Mouse (Mus musculus) granulocyte monocyte progenitor cell, adult 5-6 weeks (primary cell): ENCODE measurements around the gene Cpn1. TPM values are rescaled to one million over a fixed set of nuclear protein-coding genes. Genes with fewer than 3 reads are reported as not detected.
"Not testable (repeated sequence)": the region's sequence is repeated elsewhere in the genome, so short reads cannot be mapped to it uniquely, and the experiment has no call there.

Experiments used
- ATAC-seq: replicated peaks from 2 replicates; pipeline ENCODE4 v1.8.0; 2016; ENCODE audit warnings: mild to moderate bottlenecking, moderate TSS enrichment, inconsistent platforms; ENCODE audit not compliant: poor library complexity, severe bottlenecking
- total RNA-seq, 2 experiments: library from RNA; stranded (forward) in 1 of 2; stranded (reverse) in 1 of 2; fragments of 200-712, 200-1000 nt in 1 of 2; fragments of >200 nt in 1 of 2; fragmentation: Nextera tagmentation in 1 of 2; gene quantifications; 2 replicates each; pipeline ENCODE4 v1.2.3; 2014 to 2017

Cpn1 gene
- total RNA-seq, 2 experiments from 2014 or later = not detected

DNA sequence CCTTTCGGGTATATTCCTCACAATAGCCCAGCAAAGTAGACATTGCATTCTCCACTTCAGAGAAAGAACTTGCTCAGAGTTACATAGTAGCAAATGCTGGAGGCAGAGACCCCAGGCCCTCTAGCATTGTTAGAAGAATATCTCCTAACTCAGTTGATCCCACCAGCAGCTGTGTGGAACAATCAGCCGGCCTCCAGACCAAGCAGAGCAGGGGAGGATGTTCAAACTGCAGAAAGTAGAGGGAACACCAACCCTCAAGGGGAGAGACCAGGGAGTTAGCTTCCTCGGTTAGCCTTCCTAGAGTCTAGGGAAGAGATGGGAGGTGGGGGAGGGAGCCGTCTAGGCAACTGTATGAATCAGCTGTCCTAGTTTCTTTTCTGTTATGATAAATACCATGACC is 6.1 kb upstream of the Cpn1 start:
- no peak for ATAC-seq

DNA sequence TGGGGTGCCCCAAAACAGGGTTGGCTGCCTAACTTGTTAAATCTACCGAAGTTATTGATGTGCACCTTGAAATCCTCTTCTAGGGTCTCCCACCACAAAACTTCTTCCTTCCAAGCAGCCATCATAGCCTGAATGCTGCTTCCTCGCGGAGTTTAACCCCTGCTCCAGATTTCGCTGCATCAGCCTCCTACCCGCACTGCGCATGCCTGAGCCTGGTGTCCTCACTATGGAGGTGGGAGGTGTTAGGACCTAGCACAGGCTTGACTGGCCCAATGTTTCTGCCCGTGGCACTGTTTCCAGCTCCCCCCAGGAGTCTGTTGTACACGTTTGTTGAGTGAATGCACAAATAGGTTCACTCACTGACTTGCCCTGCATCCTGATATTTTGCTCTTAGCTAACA is 4.0 kb upstream of the Cpn1 start:
- no peak for ATAC-seq

DNA sequence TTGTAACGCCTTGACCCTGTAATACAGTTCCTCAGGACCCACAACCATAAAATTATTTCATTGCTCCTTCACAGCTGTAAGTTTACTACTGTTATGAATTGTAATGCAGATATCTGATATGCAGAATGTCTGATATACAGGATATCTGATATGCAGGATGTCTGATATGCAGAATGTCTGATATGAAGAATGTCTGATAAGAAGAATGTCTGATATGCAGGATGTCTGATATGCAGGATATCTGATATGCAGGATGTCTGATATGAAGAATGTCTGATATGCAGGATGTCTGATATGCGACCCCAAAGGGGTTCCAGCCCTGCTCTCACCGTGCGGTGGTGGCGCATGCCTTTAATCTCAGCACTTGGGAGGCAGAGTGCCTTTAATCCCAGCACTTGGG is 4.4 kb downstream of the Cpn1 start:
- ATAC-seq = no peak

DNA sequence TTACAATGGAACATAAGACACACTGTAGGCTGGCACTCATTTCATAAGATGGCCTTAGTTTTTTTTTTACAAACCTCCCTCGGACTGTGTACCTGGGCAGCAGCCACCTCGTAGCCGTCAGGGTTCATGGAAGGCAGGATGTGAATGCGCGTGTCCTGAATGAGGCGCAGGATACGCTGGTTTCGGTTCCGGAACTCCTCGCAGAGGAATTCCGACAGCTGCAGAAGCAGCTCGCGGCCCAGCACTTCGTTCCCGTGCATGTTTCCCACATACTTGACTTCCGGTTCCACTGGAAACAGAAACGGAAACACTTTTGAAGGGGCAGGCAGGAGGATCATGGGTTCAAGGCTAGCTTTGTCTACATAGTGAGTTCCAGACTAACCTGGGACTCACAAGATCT is 5.6 kb downstream of the Cpn1 start:
- no peak for ATAC-seq

DNA sequence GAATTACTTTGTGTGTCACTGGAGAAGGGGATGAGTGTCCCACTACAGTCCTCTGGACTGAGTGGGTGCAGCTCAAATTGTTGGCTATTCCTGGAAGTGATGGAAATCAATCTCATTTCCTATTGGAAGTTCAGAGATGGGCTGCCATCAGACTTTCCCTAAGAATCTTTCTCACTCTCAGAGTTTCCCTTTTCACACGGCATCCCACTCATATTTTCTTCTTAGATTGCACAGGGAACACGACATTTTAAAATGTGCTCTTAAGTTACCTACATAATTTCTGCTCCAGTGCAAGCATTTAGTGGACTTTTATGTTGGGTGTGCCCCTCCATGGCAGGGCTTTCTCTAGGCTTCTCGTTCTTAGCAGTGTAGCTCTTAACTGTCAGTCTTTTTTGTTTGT is 8.6 kb downstream of the Cpn1 start:
- no peak for ATAC-seq

DNA sequence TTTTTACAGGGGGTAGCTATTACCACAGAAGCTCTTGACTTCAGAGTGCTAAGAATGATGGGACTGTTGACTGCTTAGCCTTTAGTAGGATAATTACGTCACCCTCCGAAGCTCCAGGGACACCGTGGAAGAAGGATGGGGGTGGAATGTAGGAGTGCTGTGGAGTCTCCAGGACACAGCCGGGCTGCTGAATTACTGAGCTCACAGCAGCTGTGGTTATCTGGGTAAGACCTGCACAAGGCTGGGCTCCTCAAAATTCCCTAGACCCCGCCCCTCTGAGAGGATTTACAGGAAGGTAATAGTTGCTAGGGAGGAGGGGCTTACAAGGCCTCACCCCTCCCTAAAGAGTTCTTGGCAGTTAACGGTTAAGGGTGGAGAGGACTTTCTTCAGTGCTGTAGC is 9.7 kb downstream of the Cpn1 start:
- no peak for ATAC-seq

DNA sequence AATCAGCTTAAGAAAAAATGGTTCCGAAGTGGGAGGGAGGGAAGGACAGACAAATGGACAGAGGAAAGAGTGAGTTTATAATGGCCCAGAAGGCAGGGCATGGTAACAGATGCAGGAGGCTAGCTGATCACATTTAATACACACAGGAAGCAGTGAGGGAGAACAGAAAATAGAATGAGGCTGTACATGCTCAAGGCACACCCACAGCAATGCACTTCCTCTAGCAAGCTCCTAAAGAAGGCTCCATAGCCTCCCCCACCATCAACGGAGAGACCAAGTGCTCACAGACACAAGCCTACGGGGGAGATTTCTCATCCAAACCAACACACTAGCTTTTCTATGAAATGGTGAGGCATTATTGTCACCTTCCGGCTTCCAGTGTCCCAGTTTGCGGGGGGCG is 12.1 kb downstream of the Cpn1 start:
- ATAC-seq = peak; percentile 37; the same call in 1 of the 2 replicates

DNA sequence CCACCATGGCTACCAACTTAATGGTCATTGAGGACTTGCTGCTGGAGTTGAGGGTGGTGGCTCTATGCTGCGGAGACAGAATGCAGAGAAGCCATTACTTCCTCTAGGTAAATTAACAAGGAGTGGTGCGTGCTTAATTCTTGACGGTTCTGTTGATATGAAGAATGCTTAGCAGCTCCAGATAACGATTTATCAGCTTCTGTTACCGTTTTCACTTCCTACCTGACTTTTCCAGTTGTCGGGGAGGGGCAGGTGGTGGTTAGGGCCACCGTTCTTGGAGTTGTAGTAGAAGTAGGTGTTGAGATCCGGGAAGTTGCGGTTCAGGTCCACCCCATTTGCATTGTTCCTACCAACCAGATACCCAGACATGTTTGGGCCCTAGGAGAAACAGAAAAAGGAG is 12.6 kb downstream of the Cpn1 start:
- no peak for ATAC-seq

DNA sequence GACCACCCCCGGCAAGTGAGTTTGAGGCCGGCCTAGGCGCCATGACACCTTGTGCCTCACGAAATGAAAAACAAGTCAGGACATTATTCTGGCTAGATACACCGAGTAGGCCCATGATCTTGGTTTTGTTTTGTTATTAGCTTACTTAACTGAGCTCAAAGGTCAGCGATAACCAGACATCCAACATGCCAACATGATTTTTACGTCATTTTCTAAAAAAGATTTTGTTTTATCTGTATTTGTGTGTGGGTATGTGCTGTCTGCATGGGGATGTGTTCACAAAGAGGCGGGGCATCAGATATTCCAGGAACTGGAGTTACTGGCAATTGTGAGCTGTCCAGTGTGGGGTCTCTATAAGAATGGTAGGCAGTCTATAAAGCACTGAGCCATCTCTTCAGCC is 14.2 kb downstream of the Cpn1 start:
- ATAC-seq = no peak

DNA sequence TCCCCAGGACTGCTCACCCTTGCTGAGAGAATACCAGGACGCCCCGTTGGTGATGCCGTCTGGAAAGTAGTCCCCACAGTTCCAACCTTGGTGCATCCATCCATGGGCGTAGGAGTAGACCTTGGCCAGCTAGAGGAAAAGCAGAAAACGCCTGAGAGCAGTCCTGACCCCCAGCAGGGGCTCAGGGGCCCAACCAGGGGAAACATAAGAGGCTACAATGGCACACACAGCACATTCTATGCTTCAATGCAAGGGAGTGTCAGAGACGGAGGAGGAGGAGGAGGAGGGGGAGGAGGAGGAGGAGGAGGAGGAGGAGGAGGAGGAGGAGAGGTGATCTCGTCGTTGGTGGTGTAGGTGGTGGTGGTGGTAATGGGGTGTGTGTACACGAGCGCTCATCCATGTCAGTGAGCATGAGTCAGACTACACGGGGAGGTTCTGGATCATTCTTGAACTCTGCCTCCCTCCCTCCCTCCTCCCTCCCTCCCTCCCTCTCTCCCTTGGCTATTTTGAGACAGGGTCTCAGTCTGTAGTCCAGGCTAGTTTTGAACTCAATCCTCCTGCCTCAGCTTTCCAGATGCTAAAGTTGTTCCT is 17.8 kb downstream of the Cpn1 start:
- ATAC-seq = no peak

DNA sequence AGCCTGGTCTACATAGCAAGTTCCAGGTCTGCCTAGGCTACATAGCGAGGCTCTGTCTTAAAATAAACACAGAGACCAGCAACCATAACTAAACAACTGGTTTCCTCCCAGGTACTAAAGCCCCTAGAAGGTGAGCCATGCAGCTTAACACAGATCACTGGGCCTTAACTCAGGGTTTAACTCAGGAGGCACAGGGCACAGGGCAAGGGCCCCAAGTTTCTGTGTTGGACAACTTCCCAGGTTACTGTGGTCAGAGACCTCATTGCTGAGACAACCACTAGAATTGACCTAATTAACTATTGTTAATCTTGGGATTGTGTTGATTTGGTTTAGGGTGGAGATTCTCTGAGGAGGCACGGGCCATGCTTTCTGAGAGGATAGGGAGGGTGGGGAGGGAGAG is 19.9 kb downstream of the Cpn1 start:
- no peak for ATAC-seq

DNA sequence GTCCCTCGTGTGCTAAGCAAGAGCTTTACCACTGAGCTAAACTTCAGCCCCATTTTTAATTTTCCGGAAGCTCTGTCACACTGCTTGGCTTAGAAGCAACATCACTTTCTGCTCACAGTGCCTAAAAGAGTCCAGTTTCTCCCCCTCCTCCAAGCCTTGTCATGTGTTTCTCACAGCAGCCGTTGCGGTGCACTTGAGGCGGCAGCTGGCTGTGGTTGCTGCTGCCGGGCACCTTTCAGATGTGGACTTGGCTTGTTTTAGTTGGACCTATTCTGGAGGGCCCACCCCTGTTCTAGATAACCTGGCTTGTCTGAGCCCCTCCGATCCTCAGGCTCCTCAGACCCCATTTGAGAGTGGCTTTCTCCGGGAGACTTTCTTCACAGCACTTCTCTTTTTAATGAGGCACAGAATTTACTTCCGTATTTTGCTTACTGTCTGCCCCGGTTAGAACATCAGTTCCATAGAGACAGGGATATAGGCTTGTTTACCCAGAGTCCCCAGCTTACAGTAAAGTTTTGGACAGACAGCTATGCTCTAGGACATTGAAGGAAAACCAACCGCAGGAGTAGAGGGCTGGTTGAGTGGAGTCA is 20.8 kb downstream of the Cpn1 start:
- peak; percentile 83 for ATAC-seq

DNA sequence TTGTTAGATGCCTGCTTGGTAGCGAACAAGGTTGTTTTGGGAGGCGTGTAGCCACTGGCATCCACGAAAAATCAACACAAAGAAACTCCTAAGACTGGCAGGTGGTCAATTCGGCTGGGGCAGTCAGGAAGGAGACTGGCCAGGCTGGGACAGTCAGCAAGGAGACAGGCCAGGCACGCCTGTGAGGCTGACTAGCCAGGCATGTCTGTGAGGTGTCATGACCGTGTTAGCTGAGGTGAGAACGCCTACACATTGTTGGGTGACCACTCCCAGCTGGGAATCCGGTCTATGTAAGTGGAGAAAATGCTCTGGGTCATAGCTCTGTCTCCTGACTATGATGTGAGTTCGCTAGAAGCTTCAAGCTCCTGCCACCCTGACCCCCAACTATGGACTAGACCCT is 23.6 kb downstream of the Cpn1 start:
- no peak for ATAC-seq

DNA sequence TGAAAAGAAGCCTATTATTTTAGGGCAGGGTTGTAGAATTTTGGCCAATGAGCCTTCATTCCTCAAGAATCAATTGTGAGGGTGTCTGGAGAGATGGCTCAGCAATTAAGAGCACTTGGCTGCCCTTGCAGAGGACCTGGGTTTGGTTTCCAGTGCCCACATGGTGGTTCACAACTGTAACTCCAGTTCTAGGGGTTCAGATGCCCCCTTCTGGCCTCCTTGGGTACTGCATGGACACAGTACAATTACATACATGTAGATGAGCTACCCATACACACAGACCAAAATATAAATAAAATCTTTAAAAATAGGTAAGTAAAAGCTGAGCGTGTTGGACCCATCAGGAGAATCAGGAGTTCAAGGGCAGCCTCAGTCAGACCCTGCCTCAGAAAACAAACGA is 25.2 kb downstream of the Cpn1 start:
- ATAC-seq = no peak

DNA sequence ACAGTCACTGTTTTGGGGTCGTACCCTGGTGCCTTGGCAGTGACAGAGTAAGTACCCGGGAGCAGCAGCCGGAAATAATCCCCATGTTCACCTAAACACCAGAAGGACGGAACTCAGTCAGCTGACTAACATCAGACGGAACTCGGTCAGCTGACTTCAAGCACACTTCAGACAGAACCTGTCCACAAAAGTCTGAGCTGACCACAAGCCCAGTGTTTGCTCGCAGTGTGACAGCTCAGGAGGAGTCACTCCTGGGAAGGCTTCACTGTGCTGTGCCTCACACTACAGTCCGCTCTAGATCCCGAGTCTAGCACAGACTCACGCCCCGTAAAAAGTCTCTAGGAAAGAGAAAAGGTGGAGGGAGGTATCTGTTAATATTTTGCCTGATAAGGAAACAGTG is 26.3 kb downstream of the Cpn1 start:
- ATAC-seq = no peak

DNA sequence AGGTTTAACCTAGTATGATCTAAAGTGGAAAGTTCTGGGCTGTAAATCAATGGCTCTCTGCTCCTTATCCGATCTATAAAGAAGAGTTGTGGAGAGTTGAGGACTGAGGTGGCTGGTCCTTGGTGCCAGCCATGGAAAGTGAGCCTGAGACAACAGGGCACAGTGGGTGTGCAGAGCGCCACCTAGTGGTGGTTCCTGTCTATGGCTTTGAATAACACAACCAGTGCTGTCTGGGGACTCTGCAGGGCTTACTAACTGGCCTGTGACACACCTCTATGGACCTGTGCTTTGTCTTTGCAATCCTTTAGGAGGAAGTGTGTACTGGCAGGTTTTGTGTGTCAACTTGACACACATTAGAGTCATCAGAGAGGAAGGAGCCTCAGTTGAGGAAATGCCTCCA is 27.2 kb downstream of the Cpn1 start:
- ATAC-seq = peak; percentile 75

DNA sequence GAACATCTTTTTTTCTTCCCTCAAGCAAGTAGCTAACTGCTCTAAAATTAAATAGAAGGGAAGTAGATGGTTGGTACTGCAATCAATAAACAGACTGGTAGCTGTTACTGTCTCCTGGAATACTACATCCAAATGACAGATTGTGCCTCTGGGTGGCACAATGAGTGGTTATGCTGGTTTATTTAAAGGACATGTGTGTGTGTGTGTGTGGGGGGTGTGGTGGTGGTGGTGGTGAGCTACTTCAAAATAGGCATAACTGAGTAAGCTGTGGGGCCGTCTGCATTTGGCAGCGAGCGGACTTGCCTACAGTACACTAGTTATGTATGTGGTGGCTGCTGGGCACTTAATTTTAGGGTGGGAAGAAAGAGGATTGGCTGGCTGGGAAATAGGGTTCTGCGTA is 28.5 kb downstream of the Cpn1 start:
- no peak for ATAC-seq

DNA sequence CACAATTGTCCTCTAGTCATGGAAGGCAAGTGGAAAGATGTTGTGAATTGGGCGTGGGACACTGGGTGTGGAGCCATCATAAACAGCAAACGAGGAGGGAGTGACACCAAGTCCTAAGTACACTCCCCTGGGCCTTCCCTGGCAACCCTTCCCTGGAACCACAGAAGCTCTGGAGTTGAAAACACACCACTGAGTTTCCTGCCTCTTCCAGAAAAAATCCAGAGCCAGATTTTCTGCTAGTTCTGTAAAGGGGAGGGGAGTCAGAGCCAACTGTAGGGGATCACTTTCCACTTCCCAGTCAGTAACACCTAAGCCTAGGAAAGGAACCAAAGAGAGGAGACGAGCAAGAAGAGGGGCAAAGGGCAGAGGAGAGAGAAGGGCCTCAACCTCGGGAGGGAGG is 29.0 kb downstream of the Cpn1 start:
- ATAC-seq = no peak

DNA sequence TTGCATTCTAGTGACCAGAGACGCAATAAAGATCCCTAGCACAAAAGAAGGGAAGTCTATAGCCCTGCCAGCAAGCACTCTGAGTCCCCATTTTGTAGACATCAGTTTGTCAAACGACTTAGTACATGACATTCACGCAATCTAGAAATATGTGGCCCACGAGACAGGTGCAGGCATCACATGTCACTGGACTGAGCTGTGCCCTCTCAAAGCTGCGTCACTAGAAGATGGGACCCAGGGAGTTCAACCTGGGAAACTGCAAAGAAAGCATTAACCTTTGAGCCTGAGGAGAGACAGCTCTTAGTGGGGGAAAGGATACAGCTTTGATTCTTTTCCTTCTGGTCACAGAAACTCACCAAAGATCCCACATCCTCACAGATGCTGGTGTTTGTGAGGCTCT is 31.1 kb downstream of the Cpn1 start:
- 0 out of 2 replicates have a peak, but pooled peaks have one; percentile 16 for ATAC-seq

DNA sequence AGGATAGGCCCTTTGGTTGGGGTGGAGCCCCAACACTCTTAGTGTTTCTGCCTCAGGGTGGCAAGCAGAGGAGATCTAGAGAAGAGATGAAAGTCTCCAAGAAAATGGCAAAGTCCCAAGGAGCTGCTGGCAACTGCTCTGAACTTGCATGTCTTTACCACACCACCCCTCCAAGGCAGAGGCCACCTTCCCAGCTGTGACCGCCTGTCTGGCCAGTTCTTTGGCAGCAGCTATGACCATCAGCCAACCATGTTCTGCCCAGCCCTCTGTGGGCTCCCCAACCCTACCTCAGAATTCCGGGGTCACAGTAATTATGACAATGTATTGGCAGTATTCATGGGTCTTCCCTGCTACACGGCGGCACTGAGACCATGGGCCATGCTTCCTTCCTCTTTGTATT is 31.5 kb downstream of the Cpn1 start:
- ATAC-seq = no peak

DNA sequence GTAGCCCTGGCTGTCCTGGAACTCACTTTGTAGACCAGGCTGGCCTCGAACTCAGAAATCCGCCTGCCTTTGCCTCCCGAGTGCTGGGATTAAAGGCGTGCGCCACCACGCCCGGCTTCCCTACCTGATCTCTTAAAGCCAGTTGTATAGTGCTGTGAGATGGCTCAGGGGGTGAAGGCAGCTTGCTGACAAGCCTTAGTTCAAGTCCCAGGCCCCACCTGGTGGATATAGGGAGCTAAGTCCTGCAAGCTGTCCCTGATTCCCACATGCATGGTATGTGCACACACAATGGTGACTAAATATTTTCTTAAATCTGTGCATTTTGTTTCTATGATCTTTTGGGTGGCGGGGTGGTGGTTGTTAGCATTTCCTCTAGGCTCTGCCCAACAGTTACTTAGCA is 33.4 kb downstream of the Cpn1 start:
- ATAC-seq = not testable (repeated sequence)

DNA sequence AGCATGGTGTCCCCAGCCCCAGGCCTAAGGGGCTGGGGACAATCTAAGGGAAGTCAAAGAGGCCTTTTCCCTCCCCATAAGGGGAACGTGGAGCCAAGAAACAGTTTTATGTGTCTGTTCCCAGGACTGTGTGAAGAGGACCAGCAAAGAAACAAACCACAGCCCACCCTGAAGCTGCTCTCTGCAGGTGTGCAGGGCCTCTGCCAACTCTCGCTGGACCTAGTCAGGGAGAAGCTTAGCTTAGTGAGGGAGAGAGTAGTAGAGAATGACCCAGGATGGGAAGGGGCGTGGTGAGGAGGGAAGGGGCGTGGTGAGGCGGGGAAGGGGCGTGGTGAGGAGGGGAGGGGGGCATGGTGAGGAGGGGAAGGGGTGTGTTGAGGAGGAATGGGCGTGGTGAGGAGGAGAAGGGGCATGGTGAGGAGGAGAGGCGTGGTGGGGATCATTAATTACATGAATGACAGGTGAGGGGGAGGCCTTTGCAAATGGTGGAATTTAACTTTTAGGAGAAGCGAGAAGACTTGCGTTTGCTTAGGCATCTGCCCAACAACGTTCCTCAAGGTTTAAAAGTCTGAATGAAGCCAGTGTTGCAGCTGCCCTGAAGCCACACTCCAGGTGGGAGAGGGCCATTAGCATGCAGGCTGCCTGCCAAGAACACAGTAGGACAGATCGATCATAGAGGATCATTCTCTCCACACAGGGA is 37.1 kb downstream of the Cpn1 start:
- ATAC-seq = peak; percentile 22; the same call in 1 of the 2 replicates
